Mouse (Mus musculus) myocyte (in vitro differentiated cells): ENCODE measurements around the gene Gpr135.

Experiments used
- E2F4 ChIP-seq: IDR thresholded peaks from one replicate; pipeline ENCODE4 v1.6.1; 2011; ENCODE audit warnings: mild to moderate bottlenecking, control low read depth, moderate library complexity; ENCODE audit not compliant: insufficient read depth
- POLR2A ChIP-seq: IDR thresholded peaks from one replicate; pipeline ENCODE4 v1.6.1; 2011; ENCODE audit warnings: low read depth, mild to moderate bottlenecking, control low read depth, moderate library complexity; ENCODE audit not compliant: insufficient read length

- no peak for TF ChIP-seq POLR2A
- no peak for TF ChIP-seq E2F4
Observed at GRCm38 (mm10) chr12:72081961-72082360, 11.0 kb upstream of the Gpr135 start.
